Mouse (Mus musculus): ENCODE measurements at regions not wholly inside any gene's neighbourhood (a gene's known extent, or its start where the extent isn't known, plus 50 kb on each side); places are given as distances from the start of the nearest gene placed in this dataset.

DNA sequence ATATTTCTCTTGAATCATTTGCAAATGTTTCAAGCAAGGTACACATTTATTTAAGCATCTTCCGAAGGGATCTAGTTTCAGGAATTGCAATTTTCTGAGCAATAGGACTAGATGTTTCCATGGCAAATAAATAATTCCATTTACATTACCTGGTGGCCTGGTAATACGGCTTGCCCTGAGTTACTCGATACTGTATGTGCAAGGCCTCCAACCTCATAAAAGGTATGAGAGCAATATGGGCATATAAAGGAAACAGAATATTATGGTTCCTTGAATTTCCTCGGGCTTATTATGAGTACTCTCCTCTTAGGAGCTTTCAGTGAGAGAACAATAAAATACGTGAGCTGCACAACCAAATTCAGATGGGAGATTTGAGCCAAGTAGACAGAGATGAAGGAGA, 81.4 kb upstream of the Gm9972 start:
- no peak for DNase-seq

DNA sequence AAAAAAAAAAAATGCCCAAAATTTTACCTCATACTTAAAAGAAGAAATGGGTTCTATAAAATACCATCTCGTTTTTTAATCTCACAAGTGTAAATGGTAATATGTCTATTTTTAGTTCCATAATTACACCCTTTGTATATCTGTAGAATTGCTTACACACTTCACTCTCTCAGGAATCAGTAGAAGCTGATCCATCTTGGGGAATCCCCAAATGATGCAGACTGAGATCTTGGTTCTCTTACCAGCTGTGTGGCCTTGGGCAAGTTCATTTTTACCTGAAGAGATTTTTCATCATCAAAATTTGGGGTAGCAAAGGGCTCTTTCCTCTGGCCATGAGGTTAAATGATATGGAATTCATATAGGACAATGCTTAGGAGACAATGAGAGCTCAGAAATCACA, 69.8 kb upstream of the Gm9972 start:
- DNase-seq: no peak

DNA sequence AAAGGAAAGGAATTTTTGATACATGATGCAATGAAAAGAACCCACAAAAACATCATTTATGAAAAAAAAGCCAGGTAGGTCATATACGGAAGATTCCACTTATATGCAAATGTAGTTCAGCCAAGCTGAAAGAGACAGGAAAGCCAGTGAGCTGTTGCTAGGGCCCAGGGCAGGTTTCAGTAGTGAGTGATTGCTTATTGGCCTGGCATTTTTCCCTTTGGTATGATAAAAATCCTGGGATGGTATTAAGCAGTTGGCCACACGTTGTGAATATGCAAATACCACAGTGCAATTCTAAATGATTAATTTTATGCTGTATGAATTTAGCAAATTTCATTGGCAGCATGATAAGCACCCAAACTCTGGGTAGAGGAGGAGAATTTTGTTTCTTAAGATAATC, 57.3 kb upstream of the Gm9972 start:
- no peak for DNase-seq
